11 mouse cellular contexts compared by ENCODE assay signal in genomic region chr13:90464051-90464450, GRCm38 (mm10).
A peak's percentile ranks its signal among the peaks of the same experiment; 100 is the strongest.
DNase-seq lines count a peak whose midpoint lies in the region; ATAC-seq and TF ChIP-seq lines count a peak whose summit lies in the region.
"Had no signal": no experiment of that assay in that cellular context is flagged by ENCODE, and none has a peak within 500 bp of the region (broad histone marks: within the 10 kb centered on the region; RNA-seq: fewer than 3 reads in every experiment).

No protein-coding gene starts in this region.

- H3K4me3 ChIP-seq in embryonic facial prominence, embryonic 14.5 days (ENCODE audit: low read depth, low read length): no peak overlapping the region
- H3K4me3 ChIP-seq in embryonic facial prominence, embryonic 10.5 days: no peak overlapping the region
- no peak overlapping the region for H3K4me3 ChIP-seq in embryonic fibroblast, embryonic 13.5 days (ENCODE audit: insufficient read depth, low read length)
- H3K4me3 ChIP-seq in liver, embryonic 16.5 days (ENCODE audit: low read depth, low read length): no peak overlapping the region
- H3K4me3 ChIP-seq in hindbrain, embryonic 11.5 days (ENCODE audit: low read depth, low read length): no peak overlapping the region
- no peak overlapping the region for H3K4me3 ChIP-seq in hindbrain, embryonic 16.5 days (ENCODE audit: low read length)
- H3K4me3 ChIP-seq: forebrain, embryonic 15.5 days; liver, embryonic 13.5 days had no signal

- H3K4me1 ChIP-seq in embryonic facial prominence, embryonic 14.5 days (ENCODE audit: control insufficient read depth, insufficient read depth, low read length): peaks cover 4% of the 10 kb centered on the region; the same call in 1 of the 2 replicates
- peaks cover 7% of the 10 kb centered on the region for H3K4me1 ChIP-seq in embryonic facial prominence, embryonic 10.5 days
- H3K4me1 ChIP-seq in embryonic fibroblast, embryonic 13.5 days (ENCODE audit: control insufficient read depth, insufficient read depth, low read length): no peaks in the 10 kb centered on the region
- no peaks in the 10 kb centered on the region for H3K4me1 ChIP-seq in liver, embryonic 16.5 days (ENCODE audit: control insufficient read depth, low read depth, low read length)
- H3K4me1 ChIP-seq in hindbrain, embryonic 11.5 days (replicated peaks; ENCODE audit: control insufficient read depth, insufficient read depth, low read length): no peaks in the 10 kb centered on the region
- no peaks in the 10 kb centered on the region for H3K4me1 ChIP-seq in hindbrain, embryonic 16.5 days (ENCODE audit: control insufficient read depth, insufficient read depth, low read depth, low read length)
- H3K4me1 ChIP-seq: forebrain, embryonic 15.5 days; liver, embryonic 13.5 days had no signal

- TF ChIP-seq POLR2A in embryonic fibroblast, embryonic 13.5 days (IDR thresholded peaks at IDR 0.05; ENCODE audit: low read depth, low read length): no peak

- H3K36me3 ChIP-seq in embryonic facial prominence, embryonic 14.5 days (ENCODE audit: control insufficient read depth, insufficient read depth, low read length): no peaks in the 10 kb centered on the region
- H3K36me3 ChIP-seq in embryonic facial prominence, embryonic 10.5 days (replicated peaks): no peaks in the 10 kb centered on the region
- H3K36me3 ChIP-seq in liver, embryonic 16.5 days (ENCODE audit: control insufficient read depth, insufficient read depth): no peaks in the 10 kb centered on the region
- no peaks in the 10 kb centered on the region for H3K36me3 ChIP-seq in hindbrain, embryonic 11.5 days (ENCODE audit: control insufficient read depth, insufficient read depth, low read length)
- no peaks in the 10 kb centered on the region for H3K36me3 ChIP-seq in hindbrain, embryonic 16.5 days (ENCODE audit: control insufficient read depth, insufficient read depth, low read length)
- H3K36me3 ChIP-seq: forebrain, embryonic 15.5 days; liver, embryonic 13.5 days had no signal

- peak; percentile 9 for DNase-seq in embryonic facial prominence, embryonic 14.5 days (ENCODE audit: low spot score)
- DNase-seq in embryonic facial prominence, embryonic 10.5 days (ENCODE audit: low spot score): no peak
- DNase-seq in heart, postnatal 14 days: peak; percentile 40
- DNase-seq in hindbrain, embryonic 11.5 days (ENCODE audit: low spot score): no peak
- DNase-seq in right cerebral cortex, postnatal 10 days (ENCODE audit: low spot score in 2 of 2): no peak
- DNase-seq: cerebellum, postnatal 36 days; liver, embryonic 13.5 days had no signal

- 66% methylated on average over 2 of the region's 2 CpGs for WGBS in embryonic facial prominence, embryonic 14.5 days
- WGBS in embryonic facial prominence, embryonic 10.5 days: 74% methylated on average over 2 of the region's 2 CpGs
- whole genome bisulfite sequencing in liver, embryonic 16.5 days (ENCODE audit: insufficient replicate concordance): 51% methylated on average over 2 of the region's 2 CpGs
- 90% methylated on average over 2 of the region's 2 CpGs for WGBS in hindbrain, embryonic 11.5 days
- 89% methylated on average over 2 of the region's 2 CpGs for WGBS in hindbrain, embryonic 16.5 days

- H3K9ac ChIP-seq in embryonic facial prominence, embryonic 14.5 days (ENCODE audit: low read depth, low read length): no peak overlapping the region
- H3K9ac ChIP-seq in liver, embryonic 16.5 days (ENCODE audit: low read depth, low read length): no peak overlapping the region
- no peak overlapping the region for H3K9ac ChIP-seq in hindbrain, embryonic 11.5 days (ENCODE audit: low read depth, low read length)
- no peak overlapping the region for H3K9ac ChIP-seq in hindbrain, embryonic 16.5 days (ENCODE audit: low read depth, low read length)
- H3K9ac ChIP-seq: forebrain, embryonic 15.5 days; liver, embryonic 13.5 days had no signal

- no peaks in the 10 kb centered on the region for H3K9me3 ChIP-seq in embryonic facial prominence, embryonic 14.5 days (ENCODE audit: control insufficient read depth, low read length)
- no peaks in the 10 kb centered on the region for H3K9me3 ChIP-seq in embryonic facial prominence, embryonic 10.5 days
- no peaks in the 10 kb centered on the region for H3K9me3 ChIP-seq in liver, embryonic 16.5 days (replicated peaks; ENCODE audit: control insufficient read depth, low read length)
- H3K9me3 ChIP-seq in hindbrain, embryonic 11.5 days (ENCODE audit: control insufficient read depth, low read length): no peaks in the 10 kb centered on the region
- H3K9me3 ChIP-seq in hindbrain, embryonic 16.5 days (ENCODE audit: control insufficient read depth, low read length): no peaks in the 10 kb centered on the region
- H3K9me3 ChIP-seq: forebrain, embryonic 15.5 days; liver, embryonic 13.5 days had no signal

- no peak overlapping the region for H3K4me2 ChIP-seq in embryonic facial prominence, embryonic 14.5 days (ENCODE audit: low read depth, low read length)
- H3K4me2 ChIP-seq in liver, embryonic 16.5 days (ENCODE audit: low read depth, low read length): no peak overlapping the region
- H3K4me2 ChIP-seq in hindbrain, embryonic 11.5 days (replicated peaks; ENCODE audit: low read depth, low read length): no peak overlapping the region
- H3K4me2 ChIP-seq in hindbrain, embryonic 16.5 days (ENCODE audit: low read length): no peak overlapping the region
- H3K4me2 ChIP-seq: forebrain, embryonic 15.5 days; liver, embryonic 13.5 days had no signal

- ATAC-seq in embryonic facial prominence, embryonic 14.5 days (ENCODE audit: low read depth): no peak
- ATAC-seq in liver, embryonic 16.5 days (ENCODE audit: low read depth): peak; percentile 67
- ATAC-seq in hindbrain, embryonic 11.5 days (ENCODE audit: low FRiP score): no peak
- ATAC-seq in hindbrain, embryonic 16.5 days: no peak
- ATAC-seq: forebrain, embryonic 15.5 days had no signal

- intact Hi-C loops in heart, postnatal 14 days (cut with DNase I): no loop called here

- no peak overlapping the region for H3K27ac ChIP-seq in embryonic facial prominence, embryonic 14.5 days (replicated peaks; ENCODE audit: low read depth, low read length)
- no peak overlapping the region; the same call in 1 of the 2 replicates for H3K27ac ChIP-seq in embryonic facial prominence, embryonic 10.5 days (replicated peaks)
- 0 out of 2 replicates have a peak overlapping the region, but pooled peaks have one; percentile 50 for H3K27ac ChIP-seq in embryonic fibroblast, embryonic 13.5 days (ENCODE audit: insufficient read depth, low read length)
- no peak overlapping the region for H3K27ac ChIP-seq in liver, embryonic 16.5 days (ENCODE audit: low read length)
- H3K27ac ChIP-seq in hindbrain, embryonic 11.5 days (ENCODE audit: low read depth, low read length): no peak overlapping the region
- no peak overlapping the region for H3K27ac ChIP-seq in hindbrain, embryonic 16.5 days (ENCODE audit: low read depth, low read length)
- H3K27ac ChIP-seq: forebrain, embryonic 15.5 days; liver, embryonic 13.5 days had no signal

- H3K27me3 ChIP-seq in embryonic facial prominence, embryonic 14.5 days (replicated peaks; ENCODE audit: control insufficient read depth, insufficient read depth, low read length): no peaks in the 10 kb centered on the region
- no peaks in the 10 kb centered on the region for H3K27me3 ChIP-seq in embryonic facial prominence, embryonic 10.5 days (replicated peaks; ENCODE audit: low read depth, poor library complexity, severe bottlenecking)
- no peaks in the 10 kb centered on the region for H3K27me3 ChIP-seq in liver, embryonic 16.5 days (ENCODE audit: control insufficient read depth, insufficient read depth, low read depth, low read length)
- H3K27me3 ChIP-seq in hindbrain, embryonic 11.5 days (ENCODE audit: control insufficient read depth, insufficient read depth, low read length): no peaks in the 10 kb centered on the region
- no peaks in the 10 kb centered on the region for H3K27me3 ChIP-seq in hindbrain, embryonic 16.5 days (replicated peaks; ENCODE audit: control insufficient read depth, insufficient read depth, low read length)
- H3K27me3 ChIP-seq: forebrain, embryonic 15.5 days; liver, embryonic 13.5 days had no signal

- TF ChIP-seq CTCF in embryonic fibroblast, embryonic 13.5 days (IDR thresholded peaks at IDR 0.05; ENCODE audit: borderline replicate concordance, insufficient read depth, low read length): no peak

Comparison
In these comparisons a context has a peak if more than half of its experiments do, and no peak if none do; other contexts are left out.
1. DNase-seq: peak in embryonic facial prominence, embryonic 14.5 days (single experiment) and heart, postnatal 14 days (2 of 2); none in embryonic facial prominence, embryonic 10.5 days (single experiment), hindbrain, embryonic 11.5 days (single experiment) and right cerebral cortex, postnatal 10 days (0 of 2).